Mouse (Mus musculus): Measurements from ENCODE around the gene Pdgfb. TPM values are rescaled to one million over a fixed set of nuclear protein-coding genes. Genes with fewer than 3 reads are reported as not detected.

Pdgfb gene
- polyA plus RNA-seq, 1 experiment = 1.6 TPM

DNA sequence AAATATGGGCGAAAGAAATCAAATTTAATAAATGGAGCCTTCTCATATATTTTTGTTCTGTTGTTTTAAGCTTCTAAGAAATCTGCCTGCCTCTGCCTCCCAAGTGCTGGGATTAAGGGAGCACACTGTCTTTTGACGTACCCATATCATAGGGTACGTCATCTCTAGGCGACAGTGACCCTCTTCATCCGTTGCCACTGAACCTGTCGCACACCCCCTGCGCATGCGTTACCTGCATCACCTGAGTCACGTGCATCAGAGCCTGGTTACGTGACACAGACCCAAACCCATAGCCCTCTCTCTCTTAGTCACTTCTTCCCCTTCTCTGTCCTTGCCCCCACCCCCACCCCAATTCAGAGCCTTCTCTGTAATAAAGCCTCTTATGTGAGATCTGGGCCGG lies 42.6 kb downstream of the Pdgfb start:
- Histone ChIP-seq H3K4me3 (ENCODE audit: control insufficient read depth, low read depth, low read length) (no peak overlapping the region), H3K36me3 (ENCODE audit: control insufficient read depth, insufficient read depth, low read length) (no peaks in the 10 kb centered on the region), H3K4me1 (ENCODE audit: control insufficient read depth, insufficient read depth, low read length) (no peaks in the 10 kb centered on the region), H3K27me3 (ENCODE audit: control insufficient read depth, insufficient read depth, low read length) (no peaks in the 10 kb centered on the region), H3K27ac (ENCODE audit: control insufficient read depth, insufficient read depth, low read depth, low read length) (no peak overlapping the region)
- TF ChIP-seq POLR2A (IDR thresholded peaks at IDR 0.05; ENCODE audit: control insufficient read depth, low read depth, low read length) (no peak), CTCF (IDR thresholded peaks at IDR 0.05; ENCODE audit: control insufficient read depth, insufficient read depth, insufficient replicate concordance, low read depth, low read length) (no peak)

DNA sequence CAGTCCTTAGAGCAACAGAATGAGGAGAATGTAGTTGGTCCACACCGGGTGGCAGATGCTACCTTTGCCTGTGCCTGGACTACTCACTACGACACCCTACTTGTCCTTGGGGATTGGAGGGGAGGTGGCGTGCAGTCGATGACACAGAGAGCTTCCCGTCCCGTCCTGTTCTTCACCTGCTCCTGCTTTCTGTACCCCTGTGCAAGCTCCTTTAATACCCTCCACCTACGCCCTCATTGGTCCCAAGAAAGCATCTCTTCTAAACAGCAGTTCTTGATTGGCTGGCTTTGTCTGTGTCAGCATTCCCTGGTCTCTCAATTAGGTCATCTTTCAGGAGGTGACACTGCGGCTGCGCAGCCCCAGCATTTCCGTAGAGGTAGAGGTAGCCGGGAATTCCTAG lies 43.8 kb downstream of the Pdgfb start, which contains the start of gene Cbx7:
Gene Cbx7, minus strand, starts transcription at position 180 of the 400 bp plus-strand sequence.
- no peak within 1 kb of the TSS for H3K27ac ChIP-seq (ENCODE audit: control insufficient read depth, insufficient read depth, low read depth, low read length)
- H3K27me3 ChIP-seq (ENCODE audit: control insufficient read depth, insufficient read depth, low read length) = no peaks in the 10 kb centered on the region
- no peaks in the 10 kb centered on the region for H3K36me3 ChIP-seq (ENCODE audit: control insufficient read depth, insufficient read depth, low read length)
- TF ChIP-seq CTCF (IDR thresholded peaks at IDR 0.05; ENCODE audit: control insufficient read depth, insufficient read depth, insufficient replicate concordance, low read depth, low read length) = no peak
- H3K4me1 ChIP-seq (ENCODE audit: control insufficient read depth, insufficient read depth, low read length) = no peaks in the 10 kb centered on the region
- H3K4me3 ChIP-seq (ENCODE audit: control insufficient read depth, low read depth, low read length) = no peak within 1 kb of the TSS; the same call in 1 of the 2 replicates

DNA sequence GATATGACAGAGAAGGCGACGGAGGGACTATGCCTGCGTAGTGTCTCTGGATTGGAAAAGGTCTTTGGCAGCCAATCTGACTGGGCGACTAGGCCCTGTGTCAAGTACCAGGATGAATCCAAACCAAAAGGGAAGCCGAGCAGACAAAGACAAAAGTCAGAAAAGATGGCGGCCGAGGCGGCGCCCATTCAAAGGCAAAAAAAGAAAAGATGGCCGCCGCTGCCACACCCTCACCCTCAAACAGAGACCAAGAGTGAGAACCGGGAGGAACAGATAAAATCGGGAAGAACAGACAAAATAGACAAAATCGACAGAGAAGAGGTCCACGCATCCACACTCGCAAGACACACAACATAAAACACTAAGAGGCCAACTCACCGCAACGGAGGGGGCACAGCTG lies 44.3 kb downstream of the Pdgfb start:
- H3K4me3 ChIP-seq (ENCODE audit: control insufficient read depth, low read depth, low read length) = no peak overlapping the region; the same call in 1 of the 2 replicates
- no peaks in the 10 kb centered on the region for H3K4me1 ChIP-seq (ENCODE audit: control insufficient read depth, insufficient read depth, low read length)
- no peak overlapping the region for H3K27ac ChIP-seq (ENCODE audit: control insufficient read depth, insufficient read depth, low read depth, low read length)

DNA sequence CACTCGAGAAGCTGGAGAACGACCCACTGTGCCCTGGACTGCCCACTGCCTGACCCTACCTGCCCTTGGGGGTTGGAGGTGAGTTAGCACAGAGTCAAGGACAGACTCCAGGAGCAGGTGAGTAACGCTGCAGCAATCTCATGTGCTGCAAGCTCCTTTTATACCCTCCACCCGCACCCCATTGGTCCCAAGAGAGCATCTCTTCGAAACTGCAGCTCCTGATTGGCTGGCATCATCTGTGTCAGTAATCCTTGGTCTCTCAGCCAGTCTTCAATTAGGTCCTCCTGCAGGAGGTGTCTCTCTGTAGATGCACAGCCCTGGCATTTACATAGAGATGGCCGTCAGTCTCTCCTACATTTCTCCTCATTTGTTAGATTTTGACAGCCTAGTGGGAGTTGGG lies 47.4 kb downstream of the Pdgfb start:
- no peaks in the 10 kb centered on the region for H3K27me3 ChIP-seq (ENCODE audit: control insufficient read depth, insufficient read depth, low read length)
- H3K27ac ChIP-seq (ENCODE audit: control insufficient read depth, insufficient read depth, low read depth, low read length) = no peak overlapping the region
- no peaks in the 10 kb centered on the region for H3K36me3 ChIP-seq (ENCODE audit: control insufficient read depth, insufficient read depth, low read length)
- H3K4me1 ChIP-seq (ENCODE audit: control insufficient read depth, insufficient read depth, low read length) = no peaks in the 10 kb centered on the region
- no peak overlapping the region for H3K4me3 ChIP-seq (ENCODE audit: control insufficient read depth, low read depth, low read length)
- TF ChIP-seq CTCF (IDR thresholded peaks at IDR 0.05; ENCODE audit: control insufficient read depth, insufficient read depth, insufficient replicate concordance, low read depth, low read length) (no peak), POLR2A (IDR thresholded peaks at IDR 0.05; ENCODE audit: control insufficient read depth, low read depth, low read length) (no peak)

More for the DNA sequence above, 44.3 kb downstream of the Pdgfb start:
- no peak for TF ChIP-seq CTCF (IDR thresholded peaks at IDR 0.05; ENCODE audit: control insufficient read depth, insufficient read depth, insufficient replicate concordance, low read depth, low read length)
- no peak for TF ChIP-seq POLR2A (IDR thresholded peaks at IDR 0.05; ENCODE audit: control insufficient read depth, low read depth, low read length)
- Histone ChIP-seq H3K27me3 (ENCODE audit: control insufficient read depth, insufficient read depth, low read length) (no peaks in the 10 kb centered on the region), H3K36me3 (ENCODE audit: control insufficient read depth, insufficient read depth, low read length) (no peaks in the 10 kb centered on the region)

DNA sequence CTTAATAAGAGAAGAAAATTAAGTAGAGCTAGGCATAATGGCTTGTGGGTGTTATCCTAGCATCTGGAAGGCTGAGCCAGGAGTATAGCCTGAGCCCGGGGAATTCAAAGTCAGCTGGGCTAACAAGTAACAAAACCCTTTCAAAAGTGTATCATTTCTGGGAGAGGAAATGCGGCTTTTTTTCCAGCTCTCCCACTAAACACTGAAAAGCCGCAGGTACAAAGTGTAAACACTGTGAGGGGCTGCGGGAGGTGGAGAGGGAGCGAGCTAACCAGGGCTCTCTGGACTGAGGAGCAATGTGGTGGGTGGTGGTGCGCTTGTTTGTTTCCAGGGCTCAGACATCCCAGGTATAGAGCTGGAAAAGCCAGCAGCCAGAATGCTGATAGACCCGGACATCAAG lies 50.4 kb downstream of the Pdgfb start:
- Histone ChIP-seq H3K27ac (ENCODE audit: control insufficient read depth, insufficient read depth, low read depth, low read length) (no peak overlapping the region), H3K27me3 (ENCODE audit: control insufficient read depth, insufficient read depth, low read length) (no peaks in the 10 kb centered on the region), H3K4me3 (ENCODE audit: control insufficient read depth, low read depth, low read length) (no peak overlapping the region), H3K36me3 (ENCODE audit: control insufficient read depth, insufficient read depth, low read length) (no peaks in the 10 kb centered on the region), H3K4me1 (ENCODE audit: control insufficient read depth, insufficient read depth, low read length) (no peaks in the 10 kb centered on the region)
- TF ChIP-seq POLR2A (IDR thresholded peaks at IDR 0.05; ENCODE audit: control insufficient read depth, low read depth, low read length) (no peak), CTCF (IDR thresholded peaks at IDR 0.05; ENCODE audit: control insufficient read depth, insufficient read depth, insufficient replicate concordance, low read depth, low read length) (no peak)

DNA sequence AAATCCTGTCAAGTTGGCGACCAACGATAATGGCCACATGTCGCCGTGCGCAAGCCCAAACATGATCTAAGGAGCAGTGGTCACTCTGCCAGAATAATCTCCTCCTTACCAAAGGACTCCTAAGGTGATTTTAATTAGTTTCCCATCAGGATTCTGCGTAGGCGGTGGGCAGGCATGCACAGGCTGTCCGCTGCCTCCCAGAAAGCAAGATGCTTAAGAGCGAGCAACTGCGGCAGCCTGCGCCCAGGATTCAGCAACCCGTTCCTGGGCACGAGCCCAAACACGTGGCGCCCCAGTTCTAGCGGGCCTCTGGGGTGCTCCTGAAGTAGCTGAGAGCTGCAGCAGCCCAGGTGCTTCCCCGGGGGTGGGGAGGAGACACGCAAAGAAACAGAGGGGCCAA lies 52.1 kb downstream of the Pdgfb start:
- no peaks in the 10 kb centered on the region for H3K27me3 ChIP-seq (ENCODE audit: control insufficient read depth, insufficient read depth, low read length)
- no peak for TF ChIP-seq CTCF (IDR thresholded peaks at IDR 0.05; ENCODE audit: control insufficient read depth, insufficient read depth, insufficient replicate concordance, low read depth, low read length)
- H3K4me3 ChIP-seq (ENCODE audit: control insufficient read depth, low read depth, low read length) = no peak overlapping the region
- no peaks in the 10 kb centered on the region for H3K4me1 ChIP-seq (ENCODE audit: control insufficient read depth, insufficient read depth, low read length)
- H3K36me3 ChIP-seq (ENCODE audit: control insufficient read depth, insufficient read depth, low read length) = no peaks in the 10 kb centered on the region
- H3K27ac ChIP-seq (ENCODE audit: control insufficient read depth, insufficient read depth, low read depth, low read length) = no peak overlapping the region

DNA sequence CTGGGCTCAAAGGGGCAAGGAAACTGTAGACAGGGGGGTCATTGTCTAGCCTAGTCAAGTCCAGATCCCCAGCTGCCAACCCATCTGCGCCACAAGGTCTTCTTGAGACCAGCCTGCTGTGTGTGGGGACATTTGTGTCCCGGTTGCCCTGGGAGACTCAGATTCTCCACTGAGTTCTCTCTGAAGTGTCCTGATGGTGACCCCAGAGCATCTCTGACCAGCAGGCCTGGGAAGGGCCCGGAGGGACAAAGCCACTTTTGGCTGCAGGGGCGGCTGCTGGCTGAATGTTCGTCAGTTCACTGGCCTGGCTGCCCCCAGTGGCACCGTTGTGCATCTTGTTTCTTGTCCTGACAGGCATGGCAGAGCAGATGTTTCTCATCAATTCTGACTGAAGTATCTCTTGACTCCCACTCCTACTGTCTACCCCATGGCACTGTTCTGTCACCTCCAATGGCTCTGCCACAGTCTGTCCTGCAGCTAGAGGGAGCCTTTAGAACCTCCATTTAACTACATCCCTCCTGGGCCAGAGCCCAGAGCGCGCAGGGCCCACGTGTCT lies 53.3 kb downstream of the Pdgfb start:
- no peaks in the 10 kb centered on the region for H3K4me1 ChIP-seq (ENCODE audit: control insufficient read depth, insufficient read depth, low read length)
- H3K4me3 ChIP-seq (ENCODE audit: control insufficient read depth, low read depth, low read length) = no peak overlapping the region
- no peak overlapping the region for H3K27ac ChIP-seq (ENCODE audit: control insufficient read depth, insufficient read depth, low read depth, low read length)
- TF ChIP-seq POLR2A (IDR thresholded peaks at IDR 0.05; ENCODE audit: control insufficient read depth, low read depth, low read length) (no peak; the same call in 1 of the 2 replicates), CTCF (IDR thresholded peaks at IDR 0.05; ENCODE audit: control insufficient read depth, insufficient read depth, insufficient replicate concordance, low read depth, low read length) (no peak)
- H3K27me3 ChIP-seq (ENCODE audit: control insufficient read depth, insufficient read depth, low read length) = no peaks in the 10 kb centered on the region
- no peaks in the 10 kb centered on the region for H3K36me3 ChIP-seq (ENCODE audit: control insufficient read depth, insufficient read depth, low read length)

DNA sequence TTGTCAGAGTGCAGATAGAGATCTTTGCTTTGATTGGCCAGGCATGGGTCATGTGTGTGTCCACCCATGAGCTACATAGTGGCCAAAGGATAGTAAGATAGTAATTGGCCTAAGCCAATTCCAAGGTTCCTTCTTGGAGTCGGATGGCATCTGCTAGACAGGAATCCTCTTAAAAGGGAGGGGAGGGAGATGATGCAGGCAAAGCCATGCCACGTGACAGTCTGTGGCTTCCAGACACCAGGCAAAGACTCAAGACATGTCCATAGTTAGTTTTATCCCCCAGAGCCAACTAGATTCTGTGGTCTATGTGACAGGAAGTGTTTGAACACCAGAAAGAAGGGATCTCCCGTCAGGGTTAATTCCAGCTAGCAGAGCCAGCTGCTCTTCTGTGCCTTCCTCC lies 56.4 kb downstream of the Pdgfb start:
- Histone ChIP-seq H3K27ac (ENCODE audit: control insufficient read depth, insufficient read depth, low read depth, low read length) (no peak overlapping the region), H3K36me3 (ENCODE audit: control insufficient read depth, insufficient read depth, low read length) (no peaks in the 10 kb centered on the region), H3K4me3 (ENCODE audit: control insufficient read depth, low read depth, low read length) (no peak overlapping the region), H3K4me1 (ENCODE audit: control insufficient read depth, insufficient read depth, low read length) (no peaks in the 10 kb centered on the region), H3K27me3 (ENCODE audit: control insufficient read depth, insufficient read depth, low read length) (no peaks in the 10 kb centered on the region)
- 0 out of 2 replicates have a peak, but pooled peaks have one; percentile 22 for TF ChIP-seq POLR2A (IDR thresholded peaks at IDR 0.05; ENCODE audit: control insufficient read depth, low read depth, low read length)
- TF ChIP-seq CTCF (IDR thresholded peaks at IDR 0.05; ENCODE audit: control insufficient read depth, insufficient read depth, insufficient replicate concordance, low read depth, low read length) = no peak

All from testis, adult 2 months (tissue).